Mouse (Mus musculus) gastrocnemius, postnatal 10 days (tissue): ENCODE data around the gene Tmem216. TPM values are rescaled to one million over a fixed set of nuclear protein-coding genes. Genes with fewer than 3 reads are reported as not detected.

Experiments
- DNase-seq: peaks from one replicate; pipeline ENCODE4 v3.0.0; 2021; ENCODE audit warnings: mixed read lengths
- long read RNA-seq, 2 experiments: library from polyadenylated mRNA; stranded (forward); transcript quantifications; one replicate each; pipeline ENCODE4 v2.0.0; 2021
- total RNA-seq, 2 experiments: library from RNA; stranded (reverse); gene quantifications; 2 replicates each; pipeline ENCODE4 v1.2.3; 2021

The Tmem216 gene
- total RNA-seq: 1 to 10 TPM; 2.3 to 3.0 TPM
- long read RNA-seq, experiment 1, partial matches to known transcripts: 0 of 4 reads
- long read RNA-seq, experiment 1, other reads (novel, unspliced or antisense): 2 of 4 reads
- long read RNA-seq, experiment 2, partial matches to known transcripts: 0 of 4 reads
- long read RNA-seq, experiment 2, other reads (novel, unspliced or antisense): 3 of 4 reads

DNA sequence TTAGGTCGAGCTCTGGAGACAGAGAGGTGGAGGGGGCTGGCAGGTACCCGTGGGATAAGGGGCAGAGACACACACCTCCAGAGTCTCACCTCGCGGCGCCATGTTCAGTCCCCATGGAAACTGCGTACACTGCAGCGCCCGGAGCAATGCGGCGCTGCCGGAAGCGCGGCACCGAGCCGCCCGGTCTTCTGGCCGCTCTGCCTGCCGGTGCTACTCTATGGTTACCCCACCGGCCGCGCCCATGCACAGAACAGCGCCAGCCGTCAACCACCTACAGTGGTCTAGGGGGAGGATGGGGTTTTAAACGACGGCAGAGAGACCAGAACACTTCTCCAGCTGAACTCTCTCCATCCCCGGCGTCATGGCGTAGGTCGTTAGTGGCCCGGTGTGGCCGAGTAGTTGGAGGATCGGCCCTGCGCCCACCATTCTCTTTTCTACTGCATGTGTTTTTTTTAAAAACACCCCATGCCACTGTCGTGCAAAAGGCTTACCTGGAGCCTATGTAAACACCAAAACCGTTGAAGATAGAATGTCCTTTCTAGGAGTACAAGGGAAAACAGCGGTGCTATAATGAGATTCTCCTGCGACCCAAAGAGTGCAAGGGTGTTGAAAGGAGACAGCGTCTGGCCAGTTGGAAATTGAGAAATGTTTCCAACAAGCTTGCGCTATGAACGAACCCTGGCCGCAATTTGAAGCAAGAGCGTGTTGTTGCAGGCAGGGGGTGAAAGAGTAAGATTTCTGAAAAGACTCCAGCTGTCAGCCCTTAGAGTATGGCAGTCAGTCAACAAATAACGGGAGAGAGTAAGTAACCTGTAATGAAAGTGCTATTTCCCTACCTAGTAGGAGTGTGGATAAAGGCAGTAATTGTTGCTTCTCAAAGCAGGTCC is at the start of gene Tmem216:
Gene Tmem216, minus strand, starts transcription at position 615 of the 887 bp plus-strand sequence.
- peak; percentile 72 for DNase-seq

DNA sequence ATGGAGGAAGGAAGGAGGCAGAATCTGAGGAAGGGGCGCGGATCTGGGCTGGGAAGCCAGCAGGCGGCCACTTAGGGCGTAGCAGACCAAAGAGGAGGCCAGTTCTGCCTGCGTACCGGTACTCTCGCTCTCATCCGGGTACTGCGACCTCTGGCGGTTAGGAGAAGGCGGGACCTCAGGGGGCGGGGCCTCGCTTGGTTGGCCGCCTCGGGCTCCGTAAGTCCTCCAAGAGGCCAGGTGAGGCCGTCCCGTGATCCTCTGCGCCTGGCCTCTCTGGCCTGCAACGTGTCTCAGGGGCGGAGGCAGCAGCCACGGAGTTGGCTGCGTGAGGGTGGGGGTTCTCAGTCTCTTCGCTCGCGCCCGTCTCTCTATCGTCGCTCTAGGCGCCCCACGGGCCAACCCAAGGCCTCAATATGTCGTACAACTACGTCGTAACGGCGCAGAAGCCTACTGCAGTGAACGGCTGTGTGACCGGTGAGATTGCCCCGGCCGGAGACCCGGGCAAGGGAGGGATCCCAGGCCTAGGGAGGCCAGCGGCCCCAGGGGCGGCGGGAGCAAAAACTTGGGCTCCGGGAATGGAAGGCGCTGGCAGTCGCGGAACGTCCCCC is 49.4 kb upstream of the Tmem216 start, which contains the start of the genes Ddb1 and Tkfc:
Gene Ddb1, plus strand, starts transcription at position 35 of the 608 bp plus-strand sequence.
Gene Tkfc, minus strand, starts transcription at position 362 of the 608 bp plus-strand sequence.
- DNase-seq: peak; percentile 98

DNA sequence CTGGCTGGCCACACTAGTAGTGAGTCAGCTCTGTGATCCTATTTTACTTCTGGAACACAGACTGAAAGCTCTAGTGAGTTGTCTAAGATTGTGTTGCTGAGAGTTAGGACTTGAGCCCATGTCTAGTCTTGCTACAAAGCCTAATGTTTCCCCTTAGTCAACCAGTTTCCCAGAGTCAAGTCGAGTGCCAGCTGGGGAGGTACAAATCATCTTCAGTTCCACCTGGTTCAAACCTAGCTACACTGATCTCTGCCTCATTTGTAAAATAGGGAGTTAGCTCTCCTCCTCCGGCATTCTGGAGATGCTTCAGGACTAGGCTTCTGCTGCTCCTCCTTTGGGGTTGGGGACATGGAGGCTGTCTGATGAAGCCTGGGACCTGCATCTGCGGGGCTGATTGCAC is 48.5 kb upstream of the Tmem216 start:
- DNase-seq: no peak

DNA sequence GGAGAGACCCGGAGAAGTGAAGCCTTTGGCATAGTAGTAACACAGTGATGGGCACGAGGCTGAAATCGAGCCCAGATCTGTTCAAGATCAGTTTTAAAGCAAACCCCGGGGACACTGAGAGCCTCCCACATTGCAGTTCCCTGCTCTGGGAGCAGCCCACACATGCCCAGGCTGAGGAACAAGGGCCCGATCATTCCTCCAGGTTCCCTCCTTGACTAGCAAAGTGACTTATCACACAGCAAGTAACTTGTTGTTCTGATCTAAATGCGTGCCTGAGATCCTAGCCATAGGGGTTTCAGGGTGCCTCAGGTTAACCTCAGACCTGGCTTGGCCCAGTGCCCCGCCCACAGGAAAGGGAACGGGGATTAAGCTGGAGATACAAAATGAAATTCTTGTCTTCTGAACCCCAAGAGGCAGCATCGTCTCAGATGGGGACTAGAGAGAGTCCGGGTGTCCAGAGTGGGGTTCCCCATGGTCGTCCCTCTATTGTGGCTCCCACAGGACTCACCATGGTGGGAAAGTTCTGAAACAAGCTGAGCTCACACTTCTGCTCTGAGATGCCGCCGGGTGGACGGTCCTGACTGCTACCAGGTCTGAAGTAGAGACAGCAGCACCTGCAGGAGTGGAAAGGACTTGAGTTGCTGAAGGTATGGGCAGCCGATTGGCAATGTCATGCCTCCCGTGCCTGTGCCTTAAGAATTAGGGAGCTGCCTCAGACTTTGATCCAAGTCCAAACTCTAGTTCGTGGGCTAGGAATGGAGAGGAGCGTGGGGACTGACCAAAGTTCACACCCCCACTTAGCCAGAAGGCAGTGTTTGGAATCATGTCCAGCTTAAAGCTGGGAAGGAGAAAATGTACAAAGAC is 47.9 kb upstream of the Tmem216 start:
- DNase-seq: no peak

DNA sequence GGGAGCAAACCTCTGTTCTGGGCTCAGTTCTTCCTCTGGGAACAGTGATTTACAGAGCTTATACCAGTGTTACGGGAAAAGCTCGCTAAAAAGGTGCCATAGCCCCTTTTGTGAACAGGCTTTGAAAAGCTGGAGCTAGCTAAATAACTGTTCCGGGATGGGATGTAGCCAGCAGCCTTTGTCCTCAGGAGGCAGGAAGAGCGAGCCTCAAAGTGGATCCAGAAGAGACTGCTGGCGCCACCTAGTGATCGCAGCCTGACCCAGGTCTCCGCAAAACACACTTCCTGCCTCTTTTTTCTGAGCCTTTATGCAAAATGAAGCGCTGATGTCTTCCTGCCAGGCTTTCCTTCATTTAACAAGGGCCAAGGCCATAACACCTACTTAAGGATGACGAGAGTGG is 46.7 kb upstream of the Tmem216 start:
- peak; percentile 89 for DNase-seq

DNA sequence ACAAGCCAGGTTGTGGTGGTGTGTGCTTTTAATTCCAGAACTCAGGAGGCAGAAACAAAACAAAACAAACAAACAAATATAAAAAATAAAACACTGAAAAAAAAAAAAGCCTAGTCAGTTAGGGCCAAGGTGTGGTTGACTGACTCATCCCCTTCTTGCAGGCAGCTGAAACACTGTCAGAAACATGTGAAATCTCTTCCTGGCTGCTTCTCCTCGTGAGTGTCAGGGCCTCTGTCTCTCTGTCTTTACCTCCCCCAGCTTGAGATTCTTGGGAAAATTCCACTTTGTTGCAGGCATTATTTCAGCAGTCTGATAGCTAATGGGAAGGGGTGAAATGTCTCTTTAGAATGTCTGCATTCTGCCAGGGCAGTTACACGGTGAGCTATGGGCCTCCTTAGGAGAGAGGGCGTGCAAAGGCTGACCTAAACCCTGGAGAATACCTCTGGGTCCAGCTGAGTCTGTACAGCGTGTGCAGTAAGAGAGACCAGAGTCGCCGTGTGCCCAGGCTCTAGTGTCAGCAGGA is 46.3 kb upstream of the Tmem216 start:
- DNase-seq: no peak

DNA sequence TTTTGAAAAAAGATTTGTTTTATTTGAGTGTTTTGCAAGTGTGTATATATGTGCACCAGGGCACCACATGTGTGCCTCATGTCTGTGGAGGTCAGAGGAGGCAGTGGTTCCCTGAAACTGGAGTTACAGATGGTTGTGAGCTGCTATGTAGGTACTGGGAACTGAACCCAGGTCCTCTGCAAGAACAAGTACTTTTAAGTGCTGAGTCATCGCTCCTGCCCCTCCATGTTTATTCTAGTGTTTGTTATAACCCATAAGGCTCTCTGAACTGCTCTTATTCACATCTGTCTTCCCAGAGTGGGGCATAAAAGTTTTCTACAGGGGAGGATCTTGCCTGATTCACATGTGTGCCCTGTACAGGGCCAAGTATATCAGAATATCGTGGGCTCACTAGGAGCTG is 43.6 kb upstream of the Tmem216 start:
- DNase-seq: no peak

DNA sequence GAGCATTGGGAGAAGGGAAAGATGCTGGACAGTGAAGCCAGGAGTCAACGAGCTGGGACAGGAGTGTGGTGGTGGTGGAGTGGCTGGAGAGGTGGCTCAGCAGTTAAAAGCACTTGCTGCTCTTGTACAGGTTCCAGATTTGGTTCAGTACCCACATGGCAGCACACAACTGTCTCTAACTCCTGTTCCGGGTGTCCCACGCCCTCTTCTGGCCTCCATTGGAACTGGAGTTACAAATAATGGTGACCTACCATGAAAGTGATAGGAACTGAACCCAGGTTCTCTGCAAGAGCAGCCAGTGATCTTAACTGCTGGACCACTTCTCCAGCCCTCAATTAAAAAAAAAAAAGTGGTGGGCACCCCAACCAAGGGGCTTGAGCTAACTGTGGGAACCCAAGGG is 42.1 kb upstream of the Tmem216 start:
- DNase-seq: no peak

DNA sequence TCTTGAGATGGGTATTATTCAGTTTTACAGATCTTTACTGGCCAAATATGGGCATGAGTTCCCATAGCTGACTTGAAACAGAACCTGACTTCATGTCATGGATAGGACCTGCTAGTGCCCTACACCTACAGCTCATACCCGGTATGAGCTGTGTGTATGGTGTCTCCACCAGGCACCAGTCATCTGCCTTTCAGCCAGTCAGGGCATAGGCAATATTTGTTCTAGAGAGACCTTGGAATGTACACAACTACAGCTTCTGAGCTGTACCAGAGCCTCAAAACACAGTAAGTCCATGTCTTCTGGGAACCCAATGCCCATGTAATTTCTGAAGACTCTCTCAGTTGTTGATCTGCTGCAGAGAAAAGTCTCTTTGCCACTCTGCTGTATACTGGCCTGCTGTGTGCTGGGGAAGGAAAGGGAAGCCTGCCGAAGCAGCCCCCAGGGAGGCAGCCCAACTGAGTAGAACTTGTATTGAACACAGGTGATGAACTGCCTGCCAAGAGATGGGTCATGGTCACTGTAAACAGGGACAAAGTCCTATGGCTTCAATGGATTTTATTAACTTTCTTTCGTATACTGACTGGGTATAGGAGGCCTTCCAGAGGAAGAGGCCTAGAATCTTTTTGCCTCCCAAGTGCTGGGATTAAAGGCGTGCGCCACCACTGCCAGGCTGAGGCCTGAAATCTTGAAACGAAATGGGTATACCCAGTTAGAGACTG is 35.8 kb upstream of the Tmem216 start:
- no peak for DNase-seq

DNA sequence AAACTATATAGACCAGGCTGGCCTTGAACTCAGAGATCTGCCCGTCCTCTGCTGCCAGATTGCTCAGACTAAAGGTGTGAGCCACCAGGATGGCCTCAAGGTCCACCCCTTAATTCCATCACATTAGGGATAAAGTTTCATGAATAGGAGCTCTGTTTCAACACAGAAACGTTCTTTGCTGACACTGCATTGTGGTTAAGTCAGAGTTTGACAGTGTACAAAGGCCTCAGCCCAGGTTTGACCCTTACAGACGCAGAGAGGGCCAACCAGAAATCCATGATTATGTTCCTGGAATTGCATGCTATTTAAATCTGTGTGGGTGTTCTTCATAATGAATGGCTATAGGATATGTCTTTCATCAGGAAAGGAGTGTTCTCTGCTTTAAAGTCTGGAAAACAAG is 34.3 kb upstream of the Tmem216 start:
- DNase-seq: no peak

DNA sequence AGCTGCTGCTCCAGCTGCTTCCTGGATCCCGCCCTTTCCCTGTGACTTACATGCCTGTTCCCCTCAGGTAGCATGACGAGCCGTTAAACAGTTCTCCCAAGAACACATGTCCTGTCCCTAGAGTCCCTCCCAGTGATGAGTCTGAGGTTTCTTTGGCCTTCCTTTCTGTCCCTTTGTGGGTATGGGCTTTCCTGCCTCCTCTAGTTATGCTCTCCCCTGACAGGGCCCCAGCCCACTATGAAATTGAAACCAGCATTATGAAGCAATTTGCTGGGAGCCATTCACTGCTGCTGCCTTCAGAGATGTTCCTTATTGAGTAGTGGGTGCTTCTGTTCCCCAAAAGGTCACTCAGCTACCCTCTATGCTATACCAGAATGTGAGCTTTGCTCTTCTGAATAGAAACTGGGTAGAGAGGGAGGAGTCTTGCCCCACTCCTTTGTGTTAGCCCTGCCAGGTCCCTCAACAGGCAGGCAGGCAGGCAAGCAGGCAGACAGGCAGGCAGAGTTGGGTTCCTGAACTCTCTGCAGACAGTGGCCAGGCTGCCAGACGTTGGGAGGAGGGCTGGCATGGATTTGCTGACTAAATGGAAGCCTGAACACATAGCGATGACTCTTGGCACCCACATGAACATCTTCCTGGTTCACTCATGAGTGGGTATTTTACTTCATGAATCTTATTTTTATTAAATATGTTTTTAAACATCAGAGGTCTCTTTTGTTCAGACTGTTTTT is 33.3 kb upstream of the Tmem216 start:
- DNase-seq: no peak

DNA sequence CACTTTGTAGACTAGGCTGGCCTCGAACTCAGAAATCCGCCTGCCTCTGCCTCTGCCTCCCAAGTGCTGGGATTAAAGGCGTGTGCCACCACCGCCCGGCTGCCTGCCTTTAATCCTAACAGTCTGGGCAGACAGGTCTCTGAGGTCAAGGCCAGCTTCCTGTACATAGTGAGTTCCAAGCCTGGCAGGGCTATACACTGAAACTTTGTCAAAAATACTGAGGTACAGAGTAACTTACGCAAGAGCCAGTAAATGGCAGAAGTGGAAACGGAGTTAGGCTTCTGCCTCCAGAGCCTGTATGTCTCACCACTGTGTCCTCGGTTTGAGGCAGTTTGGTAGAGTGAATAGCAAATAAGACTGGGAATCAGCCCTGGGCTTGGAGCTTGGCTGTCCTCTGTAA is 31.2 kb upstream of the Tmem216 start:
- no peak for DNase-seq

DNA sequence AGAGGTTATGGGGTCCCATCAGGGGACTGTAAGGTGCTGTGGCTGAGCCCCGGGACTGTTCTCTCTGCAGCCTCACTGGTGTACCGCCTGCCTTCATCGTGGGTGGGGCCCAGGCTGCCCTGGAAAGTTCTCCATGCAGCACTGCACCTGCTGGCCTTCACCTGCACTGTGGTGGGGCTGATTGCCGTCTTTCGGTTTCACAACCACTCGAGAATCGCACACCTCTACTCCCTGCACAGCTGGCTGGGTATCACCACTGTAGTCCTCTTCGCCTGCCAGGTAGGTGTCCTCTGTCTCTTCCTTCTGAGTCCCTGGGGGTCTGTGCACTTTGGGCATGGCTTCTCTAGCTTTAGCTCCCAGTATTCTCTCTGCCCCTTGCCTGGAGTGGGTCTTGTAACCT is 29.1 kb upstream of the Tmem216 start:
- no peak for DNase-seq

DNA sequence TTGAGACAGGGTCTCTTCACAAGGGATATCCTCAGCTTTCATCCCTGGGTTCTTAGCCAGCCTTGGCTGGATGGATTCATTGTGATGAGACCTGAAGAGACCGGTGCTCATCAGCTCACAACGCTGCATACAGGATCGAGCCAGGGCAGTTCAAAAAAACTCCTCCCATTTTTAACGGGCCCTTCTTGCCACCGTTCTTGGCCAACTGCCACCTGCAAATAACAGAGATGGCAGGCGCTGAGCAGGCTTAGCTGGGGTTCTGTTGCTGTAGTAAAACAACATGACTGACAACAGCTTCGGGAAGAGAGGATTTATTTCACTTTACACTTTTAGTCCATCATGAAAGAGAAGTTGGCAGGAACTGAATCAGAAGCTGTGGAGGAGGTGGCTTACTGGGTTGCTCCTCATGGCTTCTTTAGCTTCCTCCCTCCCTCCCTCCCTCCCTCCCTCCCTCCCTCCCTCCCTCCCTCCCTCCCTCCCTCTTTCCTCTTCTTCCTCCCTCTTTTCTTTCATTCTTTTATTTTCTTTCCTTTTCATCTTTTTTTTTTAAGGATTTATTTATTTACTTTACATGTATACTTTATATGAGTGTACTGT is 27.6 kb upstream of the Tmem216 start:
- DNase-seq: no peak

DNA sequence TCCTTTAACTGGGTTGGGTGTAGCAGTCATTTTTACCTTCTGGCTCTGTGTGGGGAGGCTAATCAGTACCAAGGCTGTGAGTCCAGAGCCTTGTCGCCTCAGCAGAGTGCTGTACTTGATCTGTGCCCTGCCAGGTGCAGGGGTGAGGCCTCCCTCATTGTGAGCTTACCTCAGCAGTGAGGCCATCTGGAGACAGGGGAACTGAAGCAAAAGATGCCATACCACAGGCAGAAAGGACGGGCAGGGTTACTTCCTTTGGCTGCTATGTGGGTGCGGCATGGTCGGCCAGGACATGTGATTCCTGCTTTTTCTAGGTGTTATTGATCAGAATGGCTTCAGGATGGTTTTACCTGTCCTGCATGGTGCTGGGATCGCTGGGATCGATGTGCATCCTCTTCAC is 25.9 kb upstream of the Tmem216 start:
- no peak for DNase-seq

DNA sequence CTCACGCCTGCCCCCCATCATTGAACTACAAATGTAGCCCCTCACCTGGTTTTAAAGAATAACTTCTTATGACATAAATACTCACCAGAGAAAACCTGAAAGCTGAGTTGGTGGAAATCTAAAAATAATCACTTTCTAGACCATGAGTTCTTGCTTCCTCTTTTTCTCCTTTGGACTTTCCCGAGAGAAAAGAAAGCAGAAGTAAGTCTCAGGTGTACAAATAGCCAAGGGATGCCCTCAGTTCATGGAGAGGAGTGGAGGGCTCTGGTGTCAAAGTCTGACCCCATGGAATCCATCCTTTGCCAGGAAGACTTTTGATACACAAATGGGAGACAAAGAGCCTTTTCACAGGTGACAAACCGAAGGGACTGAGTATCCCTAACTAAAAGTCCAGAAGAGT is 24.7 kb upstream of the Tmem216 start:
- DNase-seq: no peak

DNA sequence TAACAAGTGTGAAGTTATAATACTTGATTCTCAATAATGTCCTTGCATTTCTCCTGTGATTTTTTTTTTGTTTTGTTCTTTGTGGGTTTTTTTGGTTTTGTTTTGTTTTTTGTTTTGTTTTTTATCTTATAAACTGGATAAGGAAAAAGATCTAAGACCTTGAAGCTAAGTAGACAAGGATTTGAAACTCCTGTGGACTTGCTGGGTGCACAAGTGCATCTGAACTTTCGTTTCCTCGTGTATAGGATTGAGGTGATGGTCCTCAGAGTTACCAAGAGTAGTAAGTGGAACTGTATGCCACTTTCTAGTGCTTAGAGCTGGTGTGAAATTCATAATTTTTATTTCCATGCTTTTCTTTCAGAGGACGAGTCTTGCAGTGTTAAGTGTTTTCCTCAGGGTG is 24.1 kb upstream of the Tmem216 start:
- no peak for DNase-seq

DNA sequence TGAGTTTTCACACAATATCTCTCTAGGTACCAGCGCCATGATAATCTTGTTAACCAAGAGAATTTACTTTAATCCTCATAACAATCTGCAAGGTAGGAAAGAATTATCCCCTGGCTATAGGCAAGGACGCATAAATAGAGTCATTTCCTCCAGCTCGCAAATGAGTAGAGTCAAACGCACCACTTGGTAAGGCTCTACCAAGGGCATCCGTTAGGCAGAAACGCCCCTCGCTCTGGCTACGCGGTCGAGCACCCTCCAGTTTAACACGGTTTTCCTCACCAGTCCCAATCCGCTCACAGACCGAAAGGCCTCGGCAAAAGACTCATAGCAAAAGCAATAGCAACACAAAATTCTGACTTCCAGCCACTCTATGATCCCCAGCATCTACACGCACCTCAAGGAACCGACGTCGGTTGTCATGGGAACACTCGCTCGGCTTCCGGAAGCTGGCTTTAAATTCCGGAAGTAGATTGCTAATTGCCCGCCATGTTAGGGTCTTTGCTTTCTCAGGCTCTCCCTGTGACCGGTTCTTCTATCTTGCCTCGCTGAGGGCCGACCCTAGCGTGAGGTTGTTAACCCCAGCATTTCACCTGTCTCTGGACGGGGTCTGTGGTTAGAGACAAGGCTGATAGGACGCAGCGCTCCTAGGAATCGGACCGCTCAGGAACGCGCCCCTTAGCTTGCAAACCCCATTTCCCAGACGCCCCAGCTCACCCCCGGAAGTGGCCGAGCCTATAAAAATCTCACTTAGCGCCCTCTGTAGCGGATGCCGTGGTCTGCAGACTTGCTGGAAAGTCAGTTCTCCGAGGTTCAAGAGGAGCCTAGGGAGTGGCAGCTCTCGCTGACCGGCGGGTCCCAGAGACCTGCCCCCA is 20.9 kb upstream of the Tmem216 start, which contains the start of the genes Cyb561a3 and Tmem138:
Gene Cyb561a3, plus strand, starts transcription at position 483 of the 872 bp plus-strand sequence.
Gene Tmem138, minus strand, starts transcription at position 673 of the 872 bp plus-strand sequence.
- DNase-seq: peak; percentile 81

DNA sequence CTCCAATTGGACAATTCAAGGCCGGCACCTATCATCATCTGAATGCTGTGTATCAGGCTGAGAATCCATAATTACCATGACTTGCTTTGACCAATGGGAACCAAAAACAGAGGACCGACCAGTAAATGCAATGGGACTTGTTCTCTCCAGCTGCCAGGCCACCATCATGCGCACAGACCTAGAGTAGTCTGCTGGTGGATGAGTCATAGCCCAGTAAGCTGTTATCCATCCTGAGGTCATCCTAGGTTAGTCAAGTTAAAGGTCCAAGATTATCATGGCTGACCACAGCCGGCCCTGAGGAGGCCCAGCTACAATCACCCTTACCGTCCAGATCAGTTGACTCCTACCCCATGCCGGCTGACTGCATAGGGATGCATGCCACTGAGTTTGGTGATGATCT is 13.6 kb upstream of the Tmem216 start:
- DNase-seq: no peak
